Mouse (Mus musculus) heart, postnatal 0 days (tissue): ENCODE results near the gene Pou2f3.

Source experiments
- CTCF ChIP-seq: IDR thresholded peaks from 2 replicates; pipeline ENCODE4 v1.5.1; 2016; ENCODE audit warnings: antibody characterized with exemption, control low read depth, low read depth
- EP300 ChIP-seq: IDR thresholded peaks from 2 replicates; pipeline ENCODE4 v1.6.1; 2016; ENCODE audit warnings: antibody characterized with exemption, low read depth

GRCm38 (mm10) chr9:43189021-43189356, 21.2 kb downstream of the Pou2f3 start:
- no peak for TF ChIP-seq CTCF
- TF ChIP-seq EP300 = no peak
